Mouse (Mus musculus) heart, embryonic 16.5 days (tissue): ENCODE results near the gene Gm6902. TPM values are rescaled to one million over a fixed set of nuclear protein-coding genes. Genes with fewer than 3 reads are reported as not detected.
"Not testable (repeated sequence)": the region's sequence is repeated elsewhere in the genome, so short reads cannot be mapped to it uniquely, and the experiment has no call there.

Experiments
- ATAC-seq: fragments of 200-750 bp; cut with Nextera tagmentation; replicated peaks from 2 replicates; pipeline ENCODE4 v1.8.0; 2017; ENCODE audit warnings: moderate number of reproducible peaks; ENCODE audit not compliant: insufficient read depth, low FRiP score; ENCODE audit errors: extremely low read depth
- H3K27ac ChIP-seq: fragments of 300-500 bp; sonication (generic); 2 replicates; pipeline ENCODE4 v1.5.1; 2014; ENCODE audit warnings: mild to moderate bottlenecking, low read length, control low read depth, moderate library complexity
- H3K27me3 ChIP-seq: fragments of 300-500 bp; sonication (generic); 2 replicates; pipeline ENCODE4 v1.6.1; 2014; ENCODE audit warnings: low read length, mixed read lengths; ENCODE audit not compliant: control insufficient read depth, insufficient read depth
- H3K36me3 ChIP-seq: fragments of 300-500 bp; sonication (generic); 2 replicates; pipeline ENCODE4 v1.6.1; 2014; ENCODE audit not compliant: control insufficient read depth, insufficient read depth
- H3K4me1 ChIP-seq: fragments of 300-500 bp; sonication (generic); 2 replicates; pipeline ENCODE4 v1.6.1; 2014; ENCODE audit warnings: low read length, mixed read lengths; ENCODE audit not compliant: control insufficient read depth, insufficient read depth
- H3K4me2 ChIP-seq: fragments of 300-500 bp; sonication (generic); 2 replicates; pipeline ENCODE4 v1.6.1; 2014; ENCODE audit warnings: low read depth, mild to moderate bottlenecking, control low read depth, low read length
- H3K4me3 ChIP-seq: fragments of 300-500 bp; sonication (generic); 2 replicates; pipeline ENCODE4 v1.5.1; 2014; ENCODE audit warnings: mild to moderate bottlenecking, control low read depth, low read length
- H3K9ac ChIP-seq: fragments of 300-500 bp; sonication (generic); 2 replicates; pipeline ENCODE4 v1.6.1; 2014; ENCODE audit warnings: low read length, control low read depth
- H3K9me3 ChIP-seq: fragments of 300-500 bp; sonication (generic); replicated peaks from 2 replicates; pipeline ENCODE4 v1.6.1; 2016; ENCODE audit warnings: low read length; ENCODE audit not compliant: control insufficient read depth
- WGBS: fragments of 180-500 bp; shearing (Covaris S2); extraction: QIAGEN DNeasy Blood & Tissue Kit; methylation state at CpG from one replicate; pipeline ENCODE4 v1.1.7; 2014; 5-methylcytosine and 5-hydroxymethylcytosine counted together
- polyA plus RNA-seq: library from polyadenylated mRNA; unstranded; fragments of >200 nt; fragmentation: Nextera tagmentation; extraction: Ambion mirVana; gene quantifications from 2 replicates; pipeline ENCODE4 v1.2.1, GENCODE M21; 2015

Gene Gm6902
- not detected in 2 replicates for polyA plus RNA-seq

DNA sequence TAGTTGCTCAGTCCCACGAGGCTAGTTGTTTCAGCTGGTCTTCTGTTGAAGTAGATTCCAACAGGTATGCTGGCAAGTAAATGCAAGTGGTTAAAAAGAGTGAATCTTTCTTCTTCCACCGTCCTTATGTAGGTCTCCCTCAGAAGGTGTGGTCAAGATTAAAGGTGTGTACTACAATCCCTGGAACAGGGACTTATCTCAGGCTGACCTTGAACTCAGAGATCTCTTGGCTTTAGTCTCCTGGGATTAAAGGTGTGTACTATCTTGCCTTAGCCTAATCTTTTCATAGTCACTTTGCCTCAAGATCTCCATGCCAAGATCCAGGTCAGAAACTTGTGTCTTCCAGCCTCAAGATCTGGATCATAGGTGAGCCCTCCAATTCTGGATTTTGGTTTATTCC is at the start of gene Gm6902:
Gm6902 (minus strand) TSS at position 101 of the 400 bp plus-strand sequence.
- not testable (repeated sequence) for ATAC-seq, H3K4me2 ChIP-seq
- no CpG with 5 or more reads among the region's 2 CpGs for WGBS

GRCm38 (mm10) chr7:23300892-23301291 is 22.2 kb upstream of the Gm6902 start, which contains the start of gene Nlrp4e:
Gene Nlrp4e, plus strand, starts transcription at chr7:23301192.
- H3K9ac ChIP-seq, H3K27me3 ChIP-seq, H3K27ac ChIP-seq, ATAC-seq, H3K4me1 ChIP-seq, H3K36me3 ChIP-seq, H3K4me2 ChIP-seq, H3K9me3 ChIP-seq, H3K4me3 ChIP-seq: not testable (repeated sequence)
- WGBS = 79% methylated on average over 3 of the region's 3 CpGs

More for the DNA sequence above, at the start of gene Gm6902:
- H3K27ac ChIP-seq, H3K9me3 ChIP-seq, H3K27me3 ChIP-seq, H3K4me1 ChIP-seq, H3K36me3 ChIP-seq, H3K4me3 ChIP-seq, H3K9ac ChIP-seq: not testable (repeated sequence)

GRCm38 (mm10) chr7:23251582-23251981 is 27.1 kb downstream of the Gm6902 start, which contains the start of gene Vmn1r166:
Gene Vmn1r166, minus strand, starts transcription at chr7:23251682.
- not testable (repeated sequence) for H3K36me3 ChIP-seq, ATAC-seq, H3K27me3 ChIP-seq, H3K4me3 ChIP-seq, H3K27ac ChIP-seq, H3K9me3 ChIP-seq, H3K4me2 ChIP-seq, H3K9ac ChIP-seq, H3K4me1 ChIP-seq
- WGBS = no CpG with 5 or more reads among the region's 2 CpGs

Other genes with a start within 250 kb of the Gm6902 start
- gene Vmn1r163, start 223.4 kb downstream of the Gm6902 start, polyA plus RNA-seq = not detected in 2 replicates
- not detected in 2 replicates for gene Gm8720, start 211.4 kb downstream of the Gm6902 start, polyA plus RNA-seq
- gene Gm10662, start 134.4 kb downstream of the Gm6902 start, polyA plus RNA-seq = not detected in 2 replicates
- gene Vmn1r165, start 61.6 kb downstream of the Gm6902 start, polyA plus RNA-seq = not detected in 2 replicates
- gene Vmn1r166, start 27.2 kb downstream of the Gm6902 start, polyA plus RNA-seq = not detected in 2 replicates
- not detected in 2 replicates for gene Nlrp4e, start 22.3 kb upstream of the Gm6902 start, polyA plus RNA-seq
- not detected in 2 replicates for gene Nlrp5, start 107.0 kb upstream of the Gm6902 start, polyA plus RNA-seq
- gene Vmn1r167, start 228.3 kb upstream of the Gm6902 start, polyA plus RNA-seq = not detected in 2 replicates